Mouse (Mus musculus) heart, adult 2 months (tissue): ENCODE data around the gene Btbd9.

Source experiments
- CTCF ChIP-seq: fragments of 200-600 bp; IDR thresholded peaks from 2 replicates; pipeline ENCODE4 v1.8.1; 2022; ENCODE audit warnings: antibody characterized with exemption, mild to moderate bottlenecking, moderate library complexity
- EP300 ChIP-seq: fragments of 200-500 bp; IDR thresholded peaks from 2 replicates; pipeline ENCODE4 v1.6.1; 2011; ENCODE audit warnings: low read depth, low read length, control low read depth; ENCODE audit not compliant: insufficient read depth
- POLR2A ChIP-seq: fragments of 200-500 bp; IDR thresholded peaks from 2 replicates; pipeline ENCODE4 v1.6.1; 2011; ENCODE audit warnings: mild to moderate bottlenecking, low read depth, low read length, control low read depth; ENCODE audit not compliant: insufficient read depth

DNA sequence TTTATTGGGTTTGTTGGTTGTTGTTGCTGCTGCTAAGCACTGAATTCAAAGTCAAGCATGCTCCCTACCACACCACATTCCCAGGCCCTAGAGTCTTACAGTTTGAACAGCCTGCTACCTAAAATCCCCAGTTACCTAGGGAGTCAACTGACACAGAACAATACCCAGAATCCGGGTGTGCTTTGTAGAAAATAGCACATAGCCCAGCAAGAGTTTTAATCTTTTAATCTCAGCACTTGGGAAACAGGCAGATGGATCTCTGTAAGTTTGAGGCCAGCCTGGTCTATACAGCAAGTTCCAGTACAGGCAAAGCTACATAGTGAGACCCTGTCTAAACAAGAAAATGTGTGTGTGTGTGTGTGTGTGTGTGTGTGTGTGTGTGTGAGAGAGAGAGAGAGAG, 34.5 kb upstream of the Btbd9 start:
- TF ChIP-seq CTCF (no peak), POLR2A (no peak), EP300 (no peak)
